Mouse (Mus musculus) WW6 (cell line): ENCODE measurements at regions not wholly inside any gene's neighbourhood (a gene's known extent, or its start where the extent isn't known, plus 50 kb on each side); places are given as distances from the start of the nearest gene placed in this dataset.
"Not testable (repeated sequence)": the region's sequence is repeated elsewhere in the genome, so short reads cannot be mapped to it uniquely, and the experiment has no call there.

Experiments
- DNase-seq: peaks from one replicate; pipeline ENCODE4 v3.0.0-alpha.2; 2013; ENCODE audit warnings: low read depth, low spot score

DNA sequence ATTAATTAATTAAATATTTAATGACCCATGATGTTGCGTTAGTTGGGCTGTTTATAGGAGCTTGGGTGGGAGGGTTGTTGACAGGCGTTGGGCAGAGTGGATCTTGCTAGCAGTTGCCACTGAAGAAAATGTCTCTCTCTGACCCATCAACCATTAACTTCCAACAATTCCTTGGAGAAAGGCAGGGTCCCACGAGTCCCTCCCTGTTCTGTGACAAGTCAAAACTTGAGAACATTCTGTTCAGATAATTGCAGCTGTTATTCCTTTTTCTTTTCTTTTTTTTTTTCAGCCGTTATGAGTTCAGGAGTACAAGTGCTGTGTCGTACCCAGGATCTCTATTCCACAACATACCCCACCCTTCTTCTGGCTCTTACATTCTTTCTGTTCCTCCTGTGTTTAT, 59.8 kb upstream of the Tnfrsf21 start:
- no peak for DNase-seq

DNA sequence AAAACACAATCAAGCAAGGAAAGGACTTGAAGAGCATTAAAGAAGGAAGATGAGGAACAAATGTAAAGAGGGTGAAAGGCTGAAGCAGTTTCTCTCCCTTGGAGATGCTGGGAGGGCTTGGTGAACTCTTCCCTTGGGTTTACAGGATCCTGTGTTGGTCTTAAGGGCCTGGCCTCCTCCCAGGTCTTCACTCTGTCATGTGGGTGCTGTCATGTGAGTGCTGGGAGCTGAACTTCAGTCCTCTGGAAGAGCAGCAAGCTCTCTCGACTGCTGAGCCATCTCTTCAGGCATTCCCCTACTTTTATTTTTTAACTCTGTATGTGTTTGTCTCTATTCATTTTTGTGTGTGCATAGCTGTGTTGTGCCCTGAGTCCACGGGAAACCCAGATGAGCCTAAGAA, 61.6 kb upstream of the Tnfrsf21 start:
- no peak for DNase-seq

DNA sequence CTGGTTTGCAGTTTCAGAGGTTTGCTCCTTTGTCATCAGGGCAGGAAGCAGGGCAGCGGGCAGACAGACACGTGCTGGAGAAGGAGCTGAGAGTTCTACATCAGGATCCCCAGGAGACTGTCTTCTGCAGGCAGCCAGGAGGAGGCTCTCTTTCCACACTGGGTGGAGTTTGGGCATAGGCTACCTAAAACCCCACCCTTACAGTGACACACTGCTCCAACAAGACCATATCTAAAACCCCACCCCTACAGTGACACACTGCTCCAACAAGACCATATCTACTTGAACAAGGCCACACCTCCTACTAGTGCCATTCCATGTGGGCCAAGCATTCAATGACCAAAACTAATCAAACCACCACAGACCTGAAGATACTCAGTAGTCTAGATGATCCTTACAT, 68.0 kb upstream of the Cd2ap start:
- DNase-seq = no peak

DNA sequence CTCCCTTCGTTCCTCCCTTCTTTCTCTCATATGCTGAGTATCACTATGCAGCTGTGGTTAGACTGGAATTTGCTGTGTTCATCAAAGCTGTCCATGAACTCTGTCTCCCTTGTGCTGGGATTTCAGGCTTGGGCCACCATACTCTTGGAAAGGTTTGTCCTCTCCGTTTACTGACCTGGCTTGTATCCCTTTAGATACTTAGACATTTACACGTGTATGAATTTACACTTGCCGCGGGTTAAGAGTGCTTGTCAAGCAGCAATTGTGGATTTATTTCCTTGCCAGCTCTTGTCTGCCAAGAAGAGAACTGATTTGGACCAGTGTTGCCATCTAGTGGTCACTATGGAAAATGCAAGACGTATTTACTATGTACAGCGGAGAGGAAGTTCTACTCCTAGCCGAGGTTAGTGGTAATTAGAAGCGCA, 66.8 kb upstream of the Cd2ap start:
- peak; percentile 52 for DNase-seq

DNA sequence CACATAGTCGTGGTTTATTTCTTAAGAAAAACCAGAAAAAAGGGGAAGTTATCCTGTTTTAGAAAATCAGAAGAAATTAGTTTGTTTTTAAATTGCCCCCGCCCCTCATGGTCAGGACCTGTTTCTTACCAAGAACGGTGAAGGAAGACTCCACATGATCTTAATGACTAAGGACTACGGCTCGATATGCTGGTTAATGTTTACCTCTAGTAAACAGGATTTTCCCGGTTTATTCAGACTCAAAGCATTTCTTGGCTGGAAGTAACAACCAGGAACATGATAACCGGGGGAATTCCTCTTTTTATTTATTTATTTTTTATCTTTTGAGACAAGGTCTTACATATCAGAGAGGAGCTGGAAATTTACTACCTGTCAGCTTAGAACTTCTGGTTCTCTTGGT, 63.0 kb upstream of the Cd2ap start:
- no peak for DNase-seq

DNA sequence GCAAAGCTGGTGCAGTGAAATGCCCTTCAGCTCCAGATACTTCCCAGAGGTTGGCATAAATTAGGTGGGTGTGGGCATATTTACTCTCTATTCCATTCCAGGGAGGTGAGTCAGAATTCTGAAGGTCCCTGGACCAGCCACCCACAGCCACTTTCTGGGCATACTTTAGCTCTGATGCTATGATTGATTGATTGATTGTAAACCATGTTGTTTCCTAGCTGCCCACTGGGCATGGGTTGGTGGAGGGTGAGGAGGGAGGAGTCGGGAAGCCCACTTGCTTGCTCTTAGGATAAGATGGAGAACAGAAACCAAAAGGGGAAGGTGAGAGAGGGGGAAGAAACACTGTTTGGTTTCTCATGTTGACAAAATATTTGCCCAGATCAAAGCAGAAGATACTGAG, 62.1 kb upstream of the Cd2ap start:
- no peak for DNase-seq

DNA sequence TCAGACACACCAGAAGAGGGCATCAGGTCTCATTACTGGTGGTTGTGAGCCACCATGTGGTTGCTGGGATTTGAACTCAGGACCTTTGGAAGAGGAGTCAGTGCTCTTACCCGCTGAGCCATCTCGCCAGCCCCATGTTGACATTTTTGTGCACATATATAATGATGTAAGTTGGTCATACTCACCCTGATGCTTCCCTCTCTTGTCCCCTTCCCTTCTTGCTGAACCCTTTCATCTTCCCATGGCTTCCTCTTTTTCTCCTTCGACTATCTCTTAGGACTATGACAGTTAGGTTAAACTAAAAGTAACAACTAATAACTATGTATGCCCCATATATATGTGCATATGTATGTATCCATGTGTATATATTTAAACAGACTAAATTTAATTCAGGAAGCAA, 61.0 kb upstream of the Cd2ap start:
- not testable (repeated sequence) for DNase-seq

DNA sequence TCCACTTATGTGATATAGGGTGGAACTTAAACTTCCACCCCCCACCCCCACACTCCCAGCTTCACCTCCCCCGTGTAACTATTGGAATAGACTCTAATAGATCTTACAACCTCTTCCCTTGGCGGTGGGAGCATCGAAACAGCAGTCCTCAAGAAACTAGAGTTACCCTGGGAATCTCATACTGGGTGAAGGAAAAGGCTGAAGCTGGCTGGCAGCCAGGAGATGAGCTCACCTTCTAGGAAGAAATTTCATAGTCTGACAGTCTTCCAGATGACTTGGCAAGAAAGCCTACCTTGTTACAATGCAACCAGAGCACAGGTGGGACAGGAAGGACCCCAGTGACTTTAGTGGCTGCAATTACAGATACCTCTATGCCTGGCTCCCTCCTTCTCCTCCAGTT, 57.6 kb upstream of the Cd2ap start:
- no peak for DNase-seq

DNA sequence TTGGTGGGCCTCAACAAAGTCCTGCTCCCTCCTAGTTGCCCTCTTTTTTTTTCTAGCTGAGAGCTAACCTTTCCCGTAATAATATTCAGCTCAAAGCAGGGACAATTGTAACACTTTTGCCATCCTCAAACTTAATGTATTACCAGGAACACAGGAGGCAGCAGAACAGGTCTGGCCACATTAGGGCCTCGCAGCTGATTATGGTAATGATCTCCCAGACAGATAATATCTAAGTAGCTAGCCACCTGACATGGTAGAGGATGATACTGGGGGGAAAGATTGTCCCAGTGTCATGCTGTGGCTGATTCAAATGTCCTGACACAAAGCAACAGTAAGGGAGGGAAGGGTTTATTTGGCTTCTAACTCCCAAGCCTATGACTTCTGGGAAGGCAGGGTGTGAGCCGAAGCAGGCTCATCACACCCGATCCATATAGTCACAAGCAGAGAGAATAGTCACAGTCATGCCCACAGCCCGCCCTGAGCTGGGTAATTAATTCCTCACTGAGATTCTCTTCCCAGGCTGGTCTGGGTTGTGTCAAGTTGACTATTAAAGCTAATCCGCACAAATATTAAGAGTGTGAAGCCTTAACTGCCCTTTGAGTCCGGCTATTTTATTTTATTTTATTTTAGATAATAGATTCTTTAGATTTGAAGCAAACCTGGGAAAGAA, 57.0 kb upstream of the Cd2ap start:
- no peak for DNase-seq

DNA sequence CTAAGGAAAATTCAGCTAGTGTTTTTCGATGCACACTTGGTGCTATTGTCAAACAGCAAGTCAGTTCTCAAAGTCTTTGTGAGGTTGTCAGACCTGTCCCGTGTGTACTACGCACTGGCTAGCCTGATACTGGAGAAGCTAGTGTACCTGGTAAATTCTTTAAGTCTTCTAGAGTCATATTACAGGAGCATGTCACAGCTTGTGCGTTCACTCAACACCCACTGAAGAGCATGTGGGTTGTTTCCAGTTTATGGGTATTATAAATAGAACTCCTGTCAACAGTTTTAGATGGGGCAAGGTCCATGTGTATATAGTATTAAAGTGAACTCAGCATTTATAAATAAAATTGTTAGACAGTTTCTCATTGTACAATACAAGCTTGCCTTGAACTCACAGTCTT, 50.9 kb upstream of the Cd2ap start:
- no peak for DNase-seq
